Mouse (Mus musculus) macrophage (primary cell): ENCODE measurements around the gene Prkab2. TPM values are rescaled to one million over a fixed set of nuclear protein-coding genes. Genes with fewer than 3 reads are reported as not detected.

Experiments used
- H3K27ac ChIP-seq: fragments of 350-480 bp; formaldehyde crosslinking; 2 replicates; pipeline ENCODE4 v1.9.0; 2021
- H3K36me3 ChIP-seq: fragments of 350-480 bp; formaldehyde crosslinking; 2 replicates; pipeline ENCODE4 v1.9.0; 2021; ENCODE audit errors: inconsistent target
- H3K4me3 ChIP-seq: fragments of 350-480 bp; formaldehyde crosslinking; 2 replicates; pipeline ENCODE4 v1.9.0; 2021; ENCODE audit errors: inconsistent target
- H3K79me2 ChIP-seq: fragments of 350-480 bp; formaldehyde crosslinking; 2 replicates; pipeline ENCODE4 v1.9.0; 2021; ENCODE audit errors: inconsistent target
- WGBS: methylation state at CpG from one replicate; pipeline ENCODE4 v1.1.7; 2026; ENCODE audit warnings: inconsistent platforms; ENCODE audit not compliant: missing documents; 5-methylcytosine and 5-hydroxymethylcytosine counted together
- polyA plus RNA-seq: library from polyadenylated mRNA; stranded (reverse); fragments of 250-400 nt; gene quantifications from 3 replicates; pipeline ENCODE4 v1.2.4, GENCODE M21; 2018; ENCODE audit warnings: inconsistent platforms

Prkab2 gene
- polyA plus RNA-seq, 1 experiment from 2014 or later, result 6.5 TPM

- Histone ChIP-seq H3K4me3 (no peak overlapping the region), H3K36me3 (no peaks in the 10 kb centered on the region)
- 53% methylated on average over 8 of the region's 8 CpGs for WGBS
Observed at GRCm38 (mm10) chr3:97631258-97631860, 26.6 kb upstream of the Prkab2 start.

GRCm38 (mm10) chr3:97633456-97633855 lies 24.5 kb upstream of the Prkab2 start:
- 91% methylated on average over 4 of the region's 4 CpGs for WGBS
- no peak overlapping the region for H3K27ac ChIP-seq
- H3K36me3 ChIP-seq, result no peaks in the 10 kb centered on the region
- H3K79me2 ChIP-seq, result no peaks in the 10 kb centered on the region
- H3K4me3 ChIP-seq, result no peak overlapping the region

More at GRCm38 (mm10) chr3:97631258-97631860, 26.6 kb upstream of the Prkab2 start:
- H3K79me2 ChIP-seq, result no peaks in the 10 kb centered on the region
- no peak overlapping the region for H3K27ac ChIP-seq

GRCm38 (mm10) chr3:97634288-97634761 lies 23.7 kb upstream of the Prkab2 start:
- 23% methylated on average over 3 of the region's 3 CpGs for WGBS
- Histone ChIP-seq H3K27ac (no peak overlapping the region), H3K79me2 (no peaks in the 10 kb centered on the region), H3K4me3 (no peak overlapping the region), H3K36me3 (no peaks in the 10 kb centered on the region)

- WGBS, result 92% methylated on average over 4 of the region's 4 CpGs
- Histone ChIP-seq H3K36me3 (no peaks in the 10 kb centered on the region), H3K79me2 (no peaks in the 10 kb centered on the region), H3K27ac (no peak overlapping the region), H3K4me3 (no peak overlapping the region)
Observed at GRCm38 (mm10) chr3:97641396-97641795, 16.6 kb upstream of the Prkab2 start.

GRCm38 (mm10) chr3:97642001-97642400 lies 16.0 kb upstream of the Prkab2 start:
- 93% methylated on average over 6 of the region's 9 CpGs for WGBS
- no peaks in the 10 kb centered on the region for H3K36me3 ChIP-seq
- H3K79me2 ChIP-seq, result no peaks in the 10 kb centered on the region
- H3K4me3 ChIP-seq, result no peak overlapping the region
- H3K27ac ChIP-seq, result no peak overlapping the region

GRCm38 (mm10) chr3:97648518-97648917 lies 9.5 kb upstream of the Prkab2 start:
- Histone ChIP-seq H3K4me3 (no peak overlapping the region), H3K27ac (no peak overlapping the region), H3K36me3 (no peaks in the 10 kb centered on the region), H3K79me2 (no peaks in the 10 kb centered on the region)
- 57% methylated on average over 1 of the region's 1 CpGs for WGBS

- no peaks in the 10 kb centered on the region for H3K36me3 ChIP-seq
- H3K4me3 ChIP-seq, result no peak overlapping the region
- H3K79me2 ChIP-seq, result no peaks in the 10 kb centered on the region
- no peak overlapping the region for H3K27ac ChIP-seq
- WGBS, result 85% methylated on average over 3 of the region's 3 CpGs
Observed at GRCm38 (mm10) chr3:97649022-97649421, 9.0 kb upstream of the Prkab2 start.

GRCm38 (mm10) chr3:97649469-97649868 lies 8.5 kb upstream of the Prkab2 start:
- H3K4me3 ChIP-seq, result no peak overlapping the region
- H3K79me2 ChIP-seq, result no peaks in the 10 kb centered on the region
- 91% methylated on average over 6 of the region's 6 CpGs for WGBS
- H3K36me3 ChIP-seq, result no peaks in the 10 kb centered on the region
- no peak overlapping the region for H3K27ac ChIP-seq

- Histone ChIP-seq H3K4me3 (no peak overlapping the region), H3K36me3 (no peaks in the 10 kb centered on the region), H3K79me2 (no peaks in the 10 kb centered on the region), H3K27ac (no peak overlapping the region)
- 90% methylated on average over 10 of the region's 10 CpGs for WGBS
Observed at GRCm38 (mm10) chr3:97651604-97652003, 6.4 kb upstream of the Prkab2 start.

- H3K27ac ChIP-seq, result no peak overlapping the region
- H3K4me3 ChIP-seq, result no peak overlapping the region
- WGBS, result 96% methylated on average over 5 of the region's 5 CpGs
- no peaks in the 10 kb centered on the region for H3K36me3 ChIP-seq
- H3K79me2 ChIP-seq, result no peaks in the 10 kb centered on the region; the same call in 1 of the 2 replicates
Observed at GRCm38 (mm10) chr3:97653781-97654180, 4.2 kb upstream of the Prkab2 start.

- no peaks in the 10 kb centered on the region for H3K36me3 ChIP-seq
- no peaks in the 10 kb centered on the region; the same call in 1 of the 2 replicates for H3K79me2 ChIP-seq
- 89% methylated on average over 8 of the region's 8 CpGs for WGBS
- H3K27ac ChIP-seq, result no peak overlapping the region
- H3K4me3 ChIP-seq, result no peak overlapping the region
Observed at GRCm38 (mm10) chr3:97654901-97655300, 3.1 kb upstream of the Prkab2 start.

GRCm38 (mm10) chr3:97658426-97659193 lies 617 bp downstream of the Prkab2 start:
- Histone ChIP-seq H3K36me3 (0 out of 2 replicates have a peak, but pooled peaks cover 5% of the 10 kb centered on the region), H3K79me2 (no peaks in the 10 kb centered on the region; the same call in 1 of the 2 replicates), H3K4me3 (peak overlapping the region; percentile 78), H3K27ac (peak overlapping the region; percentile 15)
- WGBS, result 1% methylated on average over 47 of the region's 50 CpGs

- WGBS, result 83% methylated on average over 7 of the region's 7 CpGs
- no peak overlapping the region for H3K4me3 ChIP-seq
- no peaks in the 10 kb centered on the region; the same call in 1 of the 2 replicates for H3K79me2 ChIP-seq
Observed at GRCm38 (mm10) chr3:97659746-97660145, 1.8 kb downstream of the Prkab2 start.

GRCm38 (mm10) chr3:97661206-97661605 lies 3.2 kb downstream of the Prkab2 start:
- 54% methylated on average over 8 of the region's 8 CpGs for WGBS
- Histone ChIP-seq H3K79me2 (no peaks in the 10 kb centered on the region; the same call in 1 of the 2 replicates), H3K4me3 (no peak overlapping the region), H3K36me3 (0 out of 2 replicates have a peak, but pooled peaks cover 5% of the 10 kb centered on the region), H3K27ac (no peak overlapping the region)

More at GRCm38 (mm10) chr3:97659746-97660145, 1.8 kb downstream of the Prkab2 start:
- H3K27ac ChIP-seq, result peak overlapping the region; percentile 46
- 0 out of 2 replicates have a peak, but pooled peaks cover 5% of the 10 kb centered on the region for H3K36me3 ChIP-seq

- no peak overlapping the region for H3K27ac ChIP-seq
- WGBS, result 24% methylated on average over 9 of the region's 9 CpGs
- H3K36me3 ChIP-seq, result peaks cover 14% of the 10 kb centered on the region; the same call in 1 of the 2 replicates
- no peaks in the 10 kb centered on the region; the same call in 1 of the 2 replicates for H3K79me2 ChIP-seq
- H3K4me3 ChIP-seq, result no peak overlapping the region
Observed at GRCm38 (mm10) chr3:97665525-97665924, 7.5 kb downstream of the Prkab2 start.
